Mouse (Mus musculus): ENCODE results near the gene Dot1l. TPM values are rescaled to one million over a fixed set of nuclear protein-coding genes. Genes with fewer than 3 reads are reported as not detected.

Dot1l gene
- polyA plus RNA-seq, 1 experiment from 2014 or later, result 25.6 TPM

- Histone ChIP-seq H3K27ac (no peak overlapping the region), H3K4me3 (no peak overlapping the region), H3K9me3 (no peaks in the 10 kb centered on the region), H3K36me3 (no peaks in the 10 kb centered on the region), H3K27me3 (ENCODE audit: insufficient read depth, poor library complexity, severe bottlenecking) (no peaks in the 10 kb centered on the region), H3K4me1 (peaks cover 33% of the 10 kb centered on the region)
- 16% methylated on average over 3 of the region's 3 CpGs for WGBS
- peak; percentile 89 for DNase-seq (ENCODE audit: low spot score)
Measured at GRCm38 (mm10) chr10:80747410-80747809, 7.6 kb upstream of the Dot1l start.

GRCm38 (mm10) chr10:80748609-80749008, 6.4 kb upstream of the Dot1l start:
- 7% methylated on average over 6 of the region's 6 CpGs for WGBS
- Histone ChIP-seq H3K4me3 (no peak overlapping the region), H3K36me3 (no peaks in the 10 kb centered on the region), H3K4me1 (peaks cover 32% of the 10 kb centered on the region), H3K9me3 (no peaks in the 10 kb centered on the region), H3K27me3 (ENCODE audit: insufficient read depth, poor library complexity, severe bottlenecking) (no peaks in the 10 kb centered on the region), H3K27ac (no peak overlapping the region)
- DNase-seq (ENCODE audit: low spot score), result no peak

GRCm38 (mm10) chr10:80751188-80751832, 3.7 kb upstream of the Dot1l start:
- WGBS, result 7% methylated on average over 16 of the region's 16 CpGs
- Histone ChIP-seq H3K27me3 (ENCODE audit: insufficient read depth, poor library complexity, severe bottlenecking) (no peaks in the 10 kb centered on the region), H3K4me1 (peaks cover 38% of the 10 kb centered on the region), H3K4me3 (peak overlapping the region; percentile 51), H3K36me3 (no peaks in the 10 kb centered on the region), H3K9me3 (no peaks in the 10 kb centered on the region), H3K27ac (peak overlapping the region; percentile 92)
- DNase-seq (ENCODE audit: low spot score), result peak; percentile 92

GRCm38 (mm10) chr10:80752079-80752625, 2.9 kb upstream of the Dot1l start:
- 4% methylated on average over 6 of the region's 6 CpGs for WGBS
- Histone ChIP-seq H3K27me3 (ENCODE audit: insufficient read depth, poor library complexity, severe bottlenecking) (no peaks in the 10 kb centered on the region), H3K9me3 (no peaks in the 10 kb centered on the region), H3K36me3 (no peaks in the 10 kb centered on the region), H3K27ac (peak overlapping the region; percentile 92), H3K4me1 (peaks cover 46% of the 10 kb centered on the region), H3K4me3 (peak overlapping the region; percentile 51)
- peak; percentile 97 for DNase-seq (ENCODE audit: low spot score)

- Histone ChIP-seq H3K4me3 (peak overlapping the region; percentile 100), H3K27me3 (ENCODE audit: insufficient read depth, poor library complexity, severe bottlenecking) (no peaks in the 10 kb centered on the region), H3K36me3 (no peaks in the 10 kb centered on the region), H3K27ac (peak overlapping the region; percentile 100), H3K4me1 (peaks cover 68% of the 10 kb centered on the region), H3K9me3 (no peaks in the 10 kb centered on the region)
- under 1% methylated on average over 75 of the region's 75 CpGs for WGBS
- DNase-seq (ENCODE audit: low spot score), result no peak
Measured at GRCm38 (mm10) chr10:80755291-80756015, 447 bp downstream of the Dot1l start.

GRCm38 (mm10) chr10:80756099-80756498, 1.1 kb downstream of the Dot1l start:
- no peaks in the 10 kb centered on the region for H3K9me3 ChIP-seq
- H3K4me1 ChIP-seq, result peaks cover 75% of the 10 kb centered on the region
- no peaks in the 10 kb centered on the region for H3K36me3 ChIP-seq
- H3K4me3 ChIP-seq, result peak overlapping the region; percentile 100
- H3K27me3 ChIP-seq (ENCODE audit: insufficient read depth, poor library complexity, severe bottlenecking), result no peaks in the 10 kb centered on the region
- 17% methylated on average over 3 of the region's 3 CpGs for WGBS
- no peak for DNase-seq (ENCODE audit: low spot score)
- H3K27ac ChIP-seq, result peak overlapping the region; percentile 100

- peak overlapping the region; percentile 100; the same call in 1 of the 2 replicates for H3K27ac ChIP-seq
- H3K36me3 ChIP-seq, result no peaks in the 10 kb centered on the region
- peak overlapping the region; percentile 100 for H3K4me3 ChIP-seq
- DNase-seq (ENCODE audit: low spot score), result no peak
- peaks cover 75% of the 10 kb centered on the region for H3K4me1 ChIP-seq
- H3K27me3 ChIP-seq (ENCODE audit: insufficient read depth, poor library complexity, severe bottlenecking), result no peaks in the 10 kb centered on the region
- H3K9me3 ChIP-seq, result no peaks in the 10 kb centered on the region
- 62% methylated on average over 2 of the region's 2 CpGs for WGBS
Measured at GRCm38 (mm10) chr10:80756509-80756908, 1.5 kb downstream of the Dot1l start.

GRCm38 (mm10) chr10:80756967-80757366, 2.0 kb downstream of the Dot1l start:
- Histone ChIP-seq H3K36me3 (no peaks in the 10 kb centered on the region), H3K27me3 (ENCODE audit: insufficient read depth, poor library complexity, severe bottlenecking) (no peaks in the 10 kb centered on the region), H3K27ac (peak overlapping the region; percentile 7; the same call in 1 of the 2 replicates), H3K4me1 (peaks cover 75% of the 10 kb centered on the region), H3K9me3 (no peaks in the 10 kb centered on the region), H3K4me3 (peak overlapping the region; percentile 100)
- 72% methylated on average over 4 of the region's 4 CpGs for WGBS
- DNase-seq (ENCODE audit: low spot score), result no peak

- H3K4me3 ChIP-seq, result peak overlapping the region; percentile 29
- peak overlapping the region; percentile 56; the same call in 1 of the 2 replicates for H3K27ac ChIP-seq
Measured at GRCm38 (mm10) chr10:80757717-80758116, 2.7 kb downstream of the Dot1l start.

GRCm38 (mm10) chr10:80758651-80759050, 3.6 kb downstream of the Dot1l start:
- peaks cover 81% of the 10 kb centered on the region for H3K4me1 ChIP-seq

More at GRCm38 (mm10) chr10:80757717-80758116, 2.7 kb downstream of the Dot1l start:
- Histone ChIP-seq H3K9me3 (no peaks in the 10 kb centered on the region), H3K36me3 (no peaks in the 10 kb centered on the region), H3K27me3 (ENCODE audit: insufficient read depth, poor library complexity, severe bottlenecking) (no peaks in the 10 kb centered on the region), H3K4me1 (peaks cover 74% of the 10 kb centered on the region)
- WGBS, result 29% methylated on average over 5 of the region's 5 CpGs
- peak; percentile 89 for DNase-seq (ENCODE audit: low spot score)

GRCm38 (mm10) chr10:80760596-80761524, 5.9 kb downstream of the Dot1l start:
- Histone ChIP-seq H3K27me3 (ENCODE audit: insufficient read depth, poor library complexity, severe bottlenecking) (no peaks in the 10 kb centered on the region), H3K4me3 (no peak overlapping the region; the same call in 1 of the 2 replicates), H3K36me3 (peaks cover 21% of the 10 kb centered on the region), H3K9me3 (no peaks in the 10 kb centered on the region), H3K27ac (peak overlapping the region; percentile 24), H3K4me1 (peaks cover 89% of the 10 kb centered on the region)
- WGBS, result 83% methylated on average over 4 of the region's 4 CpGs
- no peak for DNase-seq (ENCODE audit: low spot score)

More at GRCm38 (mm10) chr10:80758651-80759050, 3.6 kb downstream of the Dot1l start:
- H3K27me3 ChIP-seq (ENCODE audit: insufficient read depth, poor library complexity, severe bottlenecking), result no peaks in the 10 kb centered on the region
- no peaks in the 10 kb centered on the region for H3K9me3 ChIP-seq
- H3K36me3 ChIP-seq, result peaks cover 4% of the 10 kb centered on the region; the same call in 1 of the 2 replicates
- 73% methylated on average over 7 of the region's 7 CpGs for WGBS
- no peak for DNase-seq (ENCODE audit: low spot score)
- peak overlapping the region; percentile 56; the same call in 1 of the 2 replicates for H3K27ac ChIP-seq
- H3K4me3 ChIP-seq, result no peak overlapping the region

- WGBS, result 74% methylated on average over 3 of the region's 3 CpGs
- Histone ChIP-seq H3K36me3 (peaks cover 31% of the 10 kb centered on the region), H3K9me3 (no peaks in the 10 kb centered on the region), H3K4me1 (peaks cover 89% of the 10 kb centered on the region), H3K4me3 (no peak overlapping the region), H3K27ac (no peak overlapping the region), H3K27me3 (ENCODE audit: insufficient read depth, poor library complexity, severe bottlenecking) (no peaks in the 10 kb centered on the region)
- DNase-seq (ENCODE audit: low spot score), result no peak
Measured at GRCm38 (mm10) chr10:80761821-80762220, 6.8 kb downstream of the Dot1l start.
